Mouse (Mus musculus): ENCODE measurements at regions not wholly inside any gene's neighbourhood (a gene's known extent, or its start where the extent isn't known, plus 50 kb on each side); places are given as distances from the start of the nearest gene placed in this dataset.

DNA sequence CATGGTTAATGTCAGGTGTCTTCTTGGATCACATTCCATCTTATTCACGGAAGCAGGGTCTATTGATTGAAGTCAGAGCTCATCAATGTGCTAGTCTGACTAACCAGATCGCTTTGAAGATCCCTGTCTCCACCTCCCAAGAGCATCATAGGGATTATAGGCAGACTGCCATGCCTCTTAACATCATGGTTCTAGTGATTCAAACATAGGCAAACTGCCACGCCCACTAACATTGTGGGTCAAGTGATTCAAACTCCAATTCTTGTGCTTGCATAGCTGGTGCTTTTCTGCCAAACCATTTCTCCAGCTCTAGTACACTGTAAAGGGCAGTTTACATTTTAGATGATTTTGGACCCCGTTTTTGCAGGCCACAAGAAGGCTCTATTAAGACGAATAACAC, 77.1 kb upstream of the Sash1 start:
- TF ChIP-seq POLR2A (IDR thresholded peaks at IDR 0.05; ENCODE audit: borderline replicate concordance, low read depth, low read length): no peak
- TF ChIP-seq CTCF (IDR thresholded peaks at IDR 0.05; ENCODE audit: low read depth, low read length): no peak
